Mouse (Mus musculus) heart, embryonic 16.5 days (tissue): ENCODE results near the gene Hivep3. TPM values are rescaled to one million over a fixed set of nuclear protein-coding genes. Genes with fewer than 3 reads are reported as not detected.

Experiments
- ATAC-seq: fragments of 200-750 bp; cut with Nextera tagmentation; replicated peaks from 2 replicates; pipeline ENCODE4 v1.8.0; 2017; ENCODE audit warnings: moderate number of reproducible peaks; ENCODE audit not compliant: insufficient read depth, low FRiP score; ENCODE audit errors: extremely low read depth
- H3K27ac ChIP-seq: fragments of 300-500 bp; sonication (generic); 2 replicates; pipeline ENCODE4 v1.5.1; 2014; ENCODE audit warnings: mild to moderate bottlenecking, low read length, control low read depth, moderate library complexity
- H3K27me3 ChIP-seq: fragments of 300-500 bp; sonication (generic); 2 replicates; pipeline ENCODE4 v1.6.1; 2014; ENCODE audit warnings: low read length, mixed read lengths; ENCODE audit not compliant: control insufficient read depth, insufficient read depth
- H3K36me3 ChIP-seq: fragments of 300-500 bp; sonication (generic); 2 replicates; pipeline ENCODE4 v1.6.1; 2014; ENCODE audit not compliant: control insufficient read depth, insufficient read depth
- H3K4me1 ChIP-seq: fragments of 300-500 bp; sonication (generic); 2 replicates; pipeline ENCODE4 v1.6.1; 2014; ENCODE audit warnings: low read length, mixed read lengths; ENCODE audit not compliant: control insufficient read depth, insufficient read depth
- H3K4me2 ChIP-seq: fragments of 300-500 bp; sonication (generic); 2 replicates; pipeline ENCODE4 v1.6.1; 2014; ENCODE audit warnings: low read depth, mild to moderate bottlenecking, control low read depth, low read length
- H3K4me3 ChIP-seq: fragments of 300-500 bp; sonication (generic); 2 replicates; pipeline ENCODE4 v1.5.1; 2014; ENCODE audit warnings: mild to moderate bottlenecking, control low read depth, low read length
- H3K9ac ChIP-seq: fragments of 300-500 bp; sonication (generic); 2 replicates; pipeline ENCODE4 v1.6.1; 2014; ENCODE audit warnings: low read length, control low read depth
- H3K9me3 ChIP-seq: fragments of 300-500 bp; sonication (generic); replicated peaks from 2 replicates; pipeline ENCODE4 v1.6.1; 2016; ENCODE audit warnings: low read length; ENCODE audit not compliant: control insufficient read depth
- WGBS: fragments of 180-500 bp; shearing (Covaris S2); extraction: QIAGEN DNeasy Blood & Tissue Kit; methylation state at CpG from one replicate; pipeline ENCODE4 v1.1.7; 2014; 5-methylcytosine and 5-hydroxymethylcytosine counted together
- polyA plus RNA-seq: library from polyadenylated mRNA; unstranded; fragments of >200 nt; fragmentation: Nextera tagmentation; extraction: Ambion mirVana; gene quantifications from 2 replicates; pipeline ENCODE4 v1.2.1, GENCODE M21; 2015

The Hivep3 gene
- polyA plus RNA-seq, 1 experiment from 2014 or later, result 9.4 TPM

DNA sequence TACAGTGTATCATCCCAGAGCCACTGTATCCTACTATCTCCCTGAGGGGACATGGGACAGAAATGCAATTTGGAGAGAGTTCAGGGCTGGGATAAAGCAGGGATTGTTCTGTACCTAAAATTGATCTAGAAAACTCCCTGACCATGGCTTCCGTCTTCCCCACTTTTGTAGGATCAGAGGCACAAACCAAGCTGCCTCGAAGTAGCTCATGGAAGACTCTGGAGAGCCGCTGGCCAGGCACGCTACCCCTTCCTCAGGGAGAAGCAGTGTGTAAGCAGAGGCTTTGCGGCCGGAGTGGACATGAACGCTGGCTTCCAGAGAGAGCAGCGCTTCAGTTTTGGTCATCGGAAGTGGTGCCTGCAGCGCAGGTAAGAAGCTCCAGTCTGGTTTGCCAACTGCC lies 331.1 kb downstream of the Hivep3 start, which contains the start of gene AL607142.1:
TSS of gene AL607142.1 (plus strand) at position 301 of the 400 bp plus-strand sequence.
- Histone ChIP-seq H3K36me3 (no peaks in the 10 kb centered on the region), H3K4me3 (no peak within 1 kb of the TSS), H3K4me1 (peaks cover 17% of the 10 kb centered on the region), H3K9me3 (no peaks in the 10 kb centered on the region), H3K27ac (no peak within 1 kb of the TSS), H3K9ac (no peak within 1 kb of the TSS), H3K4me2 (no peak within 1 kb of the TSS), H3K27me3 (no peaks in the 10 kb centered on the region)
- no peak for ATAC-seq
- 87% methylated on average over 10 of the region's 10 CpGs for WGBS

DNA sequence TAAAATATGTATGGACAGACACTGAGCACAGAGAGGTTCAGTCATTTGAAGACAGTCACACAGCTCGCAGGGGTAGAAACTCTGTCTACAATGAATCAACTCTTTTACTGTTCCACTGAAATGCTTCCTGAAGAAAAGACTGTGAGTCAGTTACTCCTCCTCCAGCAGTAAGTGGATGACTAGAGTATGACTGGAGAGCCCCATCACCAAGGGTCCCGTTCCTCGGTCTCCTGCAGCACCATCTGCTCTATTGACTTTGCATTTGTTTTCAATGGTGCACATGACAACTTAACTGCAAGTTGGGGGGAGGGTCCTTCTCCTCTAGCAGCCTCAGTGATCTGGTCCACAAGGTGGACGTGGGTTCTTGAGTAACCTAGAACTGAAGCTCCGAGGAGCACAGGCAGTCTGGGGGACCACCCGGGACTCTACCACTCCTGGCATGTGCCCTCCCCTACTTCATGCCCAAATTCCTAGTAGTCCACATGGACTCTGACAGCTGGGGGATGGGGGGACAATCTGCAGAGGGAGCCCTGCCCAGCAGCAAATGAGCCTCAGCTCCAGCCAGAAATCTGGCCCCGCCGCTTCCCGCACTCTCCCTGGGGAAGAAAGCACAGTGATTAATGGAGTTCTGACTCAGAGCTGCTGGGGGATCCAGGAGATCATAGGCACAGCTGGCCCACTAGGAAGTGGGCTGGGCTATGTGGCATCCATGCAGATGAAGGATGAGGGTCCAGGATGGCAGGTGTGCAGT lies 333.4 kb downstream of the Hivep3 start:
- H3K36me3 ChIP-seq, result no peaks in the 10 kb centered on the region
- peaks cover 30% of the 10 kb centered on the region for H3K4me1 ChIP-seq
- H3K9ac ChIP-seq, result no peak overlapping the region
- no peak overlapping the region for H3K4me2 ChIP-seq
- ATAC-seq, result no peak
- H3K9me3 ChIP-seq, result no peaks in the 10 kb centered on the region
- no peaks in the 10 kb centered on the region for H3K27me3 ChIP-seq
- WGBS, result 78% methylated on average over 9 of the region's 9 CpGs
- no peak overlapping the region for H3K27ac ChIP-seq
- H3K4me3 ChIP-seq, result no peak overlapping the region

DNA sequence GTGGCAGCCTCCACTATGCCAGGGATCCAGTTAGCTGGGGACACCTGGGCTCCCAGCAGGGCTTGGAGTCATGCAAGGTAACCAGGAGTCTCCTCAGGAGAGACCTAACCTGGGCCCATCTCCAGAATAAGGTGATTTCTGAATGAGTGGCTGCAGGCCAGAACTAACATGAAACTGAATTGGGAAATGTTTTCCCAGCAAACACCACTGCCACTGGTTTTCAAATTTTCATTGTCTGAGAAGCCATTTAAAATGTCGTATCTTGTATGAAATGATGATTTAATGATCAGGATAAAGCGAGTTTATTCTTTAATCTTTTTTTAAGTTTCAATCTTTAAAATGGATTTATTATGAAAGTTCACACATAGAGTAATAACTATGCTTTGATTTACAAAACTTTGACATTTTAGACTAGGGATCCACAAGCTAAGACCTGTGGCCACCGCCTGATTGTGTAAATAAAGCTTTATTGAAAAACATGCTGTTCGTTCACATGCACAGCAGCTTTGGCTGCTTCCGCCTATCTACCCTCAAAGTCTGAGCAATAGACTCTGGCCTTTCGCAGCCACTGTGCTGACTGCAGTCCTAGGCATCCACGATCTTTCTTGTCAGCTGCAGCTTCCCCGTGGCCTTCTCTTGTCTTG lies 334.1 kb downstream of the Hivep3 start:
- Histone ChIP-seq H3K36me3 (no peaks in the 10 kb centered on the region), H3K27me3 (no peaks in the 10 kb centered on the region), H3K4me1 (peaks cover 33% of the 10 kb centered on the region), H3K9me3 (no peaks in the 10 kb centered on the region), H3K9ac (no peak overlapping the region), H3K27ac (no peak overlapping the region), H3K4me3 (no peak overlapping the region), H3K4me2 (no peak overlapping the region)
- WGBS, result 91% methylated on average over 8 of the region's 8 CpGs
- no peak for ATAC-seq

DNA sequence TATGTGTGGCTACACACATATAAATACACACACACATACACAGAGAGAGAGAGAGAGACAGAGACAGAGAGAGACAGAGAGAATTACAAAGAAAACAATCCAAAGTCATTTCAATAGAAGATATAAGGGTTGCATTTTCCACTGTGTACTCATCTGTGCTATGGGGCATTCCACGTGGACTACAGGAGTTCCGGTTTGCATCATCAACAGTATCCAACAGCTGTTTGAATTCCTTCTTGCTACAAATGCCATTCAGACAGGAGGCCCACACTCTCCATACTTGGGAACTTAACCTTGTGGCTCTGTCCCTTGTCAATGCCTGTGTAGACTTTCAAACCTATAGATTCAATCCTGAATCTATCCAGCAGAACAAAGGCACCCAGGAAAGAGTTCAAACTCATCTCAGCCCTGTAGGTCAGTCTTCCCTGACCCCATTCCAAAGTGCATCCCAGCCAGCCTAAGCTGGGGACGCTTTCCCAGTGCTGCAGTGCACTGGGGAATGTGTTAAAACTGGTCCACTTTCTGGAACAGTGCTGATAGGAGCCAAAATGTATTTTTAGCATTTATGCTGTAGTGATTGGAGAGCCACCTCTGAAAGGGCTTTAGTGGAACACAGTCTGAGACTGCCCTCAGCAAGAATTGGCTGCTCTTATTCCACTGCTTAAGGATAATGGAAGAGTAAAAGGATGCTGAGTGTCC lies 335.4 kb downstream of the Hivep3 start:
- peak; percentile 63 for ATAC-seq
- Histone ChIP-seq H3K4me3 (no peak overlapping the region), H3K4me1 (peaks cover 33% of the 10 kb centered on the region), H3K27me3 (no peaks in the 10 kb centered on the region), H3K9me3 (no peaks in the 10 kb centered on the region), H3K4me2 (peak overlapping the region; percentile 5; the same call in 1 of the 2 replicates), H3K9ac (peak overlapping the region; percentile 55; the same call in 1 of the 2 replicates), H3K27ac (peak overlapping the region; percentile 82), H3K36me3 (no peaks in the 10 kb centered on the region)
- 35% methylated on average over 3 of the region's 3 CpGs for WGBS

DNA sequence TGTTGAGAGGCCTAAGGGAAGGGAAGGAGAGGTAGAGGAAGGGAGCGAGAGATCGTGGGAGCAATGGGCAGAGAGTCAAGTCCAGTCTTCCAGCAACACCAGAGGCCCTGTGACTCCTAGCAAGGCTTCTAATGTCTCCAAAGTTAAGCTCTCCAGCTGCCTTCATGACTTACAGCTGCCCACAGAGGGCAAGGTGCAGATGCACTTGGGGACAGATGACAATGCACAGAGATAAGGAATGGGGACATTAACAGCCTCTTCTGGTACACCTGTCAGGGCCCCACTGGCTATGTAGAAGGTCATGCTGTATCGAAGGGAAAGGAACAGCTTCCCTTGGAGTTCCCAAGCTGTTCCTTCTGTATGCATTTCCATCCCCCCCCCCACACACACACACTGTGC lies 336.0 kb downstream of the Hivep3 start:
- no peak overlapping the region for H3K4me3 ChIP-seq
- H3K9me3 ChIP-seq, result no peaks in the 10 kb centered on the region
- H3K9ac ChIP-seq, result peak overlapping the region; percentile 55
- peak overlapping the region; percentile 82 for H3K27ac ChIP-seq
- no peaks in the 10 kb centered on the region for H3K27me3 ChIP-seq
- 55% methylated on average over 3 of the region's 3 CpGs for WGBS
- ATAC-seq, result no peak
- H3K4me2 ChIP-seq, result peak overlapping the region; percentile 5; the same call in 1 of the 2 replicates
- no peaks in the 10 kb centered on the region for H3K36me3 ChIP-seq
- H3K4me1 ChIP-seq, result peaks cover 33% of the 10 kb centered on the region

DNA sequence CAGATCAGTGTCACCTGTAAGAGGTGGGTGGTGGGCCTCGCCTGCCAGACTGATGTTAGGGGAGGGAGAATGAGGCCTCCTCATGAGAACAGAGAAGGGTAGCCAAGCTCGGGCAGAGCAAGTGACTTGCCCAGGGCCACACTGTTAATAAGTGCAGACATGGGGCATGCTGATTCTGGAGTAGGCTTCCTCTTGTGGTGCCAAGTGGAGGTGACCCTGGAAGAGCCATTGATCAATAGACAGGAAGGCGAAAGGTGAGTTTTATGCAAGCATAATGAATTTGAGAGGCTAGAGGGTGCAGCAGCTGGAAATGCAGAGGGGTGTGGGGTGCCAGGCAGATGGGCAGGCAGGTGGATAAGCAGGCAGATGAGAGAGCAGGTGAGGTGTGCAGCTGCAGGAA lies 337.8 kb downstream of the Hivep3 start:
- no peak overlapping the region for H3K4me2 ChIP-seq
- no peaks in the 10 kb centered on the region for H3K27me3 ChIP-seq
- no peak overlapping the region for H3K4me3 ChIP-seq
- H3K9me3 ChIP-seq, result no peaks in the 10 kb centered on the region
- ATAC-seq, result no peak
- H3K9ac ChIP-seq, result no peak overlapping the region
- peaks cover 33% of the 10 kb centered on the region for H3K4me1 ChIP-seq
- H3K36me3 ChIP-seq, result no peaks in the 10 kb centered on the region
- WGBS, result 85% methylated on average over 3 of the region's 3 CpGs
- H3K27ac ChIP-seq, result no peak overlapping the region

DNA sequence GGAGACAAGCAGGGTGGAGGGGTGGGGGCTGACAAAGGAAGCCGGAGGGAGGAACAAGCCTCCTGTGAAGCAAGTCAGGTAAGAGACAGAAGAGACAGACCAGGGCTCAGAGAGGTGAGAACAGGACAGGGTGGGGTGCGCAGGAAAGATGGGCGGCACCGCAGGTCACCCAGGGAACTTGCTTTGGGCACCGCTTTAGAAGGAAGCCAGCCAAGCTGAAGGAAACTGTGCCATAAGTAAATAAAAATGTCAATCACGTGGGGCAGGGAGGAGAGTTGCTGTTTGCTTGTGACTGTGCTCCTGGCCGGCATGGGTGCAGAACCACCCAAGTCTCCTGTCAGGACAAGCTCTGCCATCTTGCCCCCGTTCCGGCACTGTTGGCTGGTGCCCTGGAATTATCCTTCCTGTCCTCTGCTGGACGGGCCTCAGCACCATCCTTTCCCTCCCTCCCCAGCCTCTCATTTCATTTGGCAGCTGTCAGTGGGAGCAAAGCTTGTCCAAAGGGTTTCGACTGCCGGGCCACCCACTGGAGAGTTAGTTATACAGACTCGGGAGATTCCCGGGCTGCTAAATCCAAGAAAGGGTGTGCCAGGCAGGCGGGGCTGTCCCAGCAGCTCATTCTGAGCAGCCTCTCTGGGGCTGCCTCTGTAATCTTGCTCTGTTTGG lies 338.4 kb downstream of the Hivep3 start:
- Histone ChIP-seq H3K27me3 (no peaks in the 10 kb centered on the region), H3K4me1 (peaks cover 33% of the 10 kb centered on the region), H3K4me2 (no peak overlapping the region), H3K9me3 (no peaks in the 10 kb centered on the region), H3K27ac (no peak overlapping the region), H3K4me3 (no peak overlapping the region), H3K36me3 (no peaks in the 10 kb centered on the region), H3K9ac (no peak overlapping the region)
- no peak for ATAC-seq
- WGBS, result 62% methylated on average over 15 of the region's 15 CpGs

DNA sequence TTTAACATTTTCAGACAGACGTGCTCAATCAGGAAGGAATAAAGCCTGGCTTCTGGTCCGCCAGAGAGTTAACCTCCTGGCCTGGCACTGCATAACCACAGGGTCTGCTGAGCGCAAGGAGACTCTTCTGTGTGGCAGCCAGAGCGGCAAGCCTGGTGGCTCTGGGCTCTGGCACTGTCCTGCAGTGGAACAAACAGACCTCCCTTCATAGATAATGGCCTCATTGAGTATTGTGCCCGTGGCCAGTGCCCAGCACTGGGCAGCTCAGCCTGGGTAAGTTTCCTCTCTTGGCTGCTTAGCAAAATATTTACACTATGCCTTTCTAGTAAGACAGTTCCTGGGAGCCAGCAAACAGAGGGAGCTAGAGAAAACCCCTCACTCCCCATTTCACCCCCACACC lies 340.5 kb downstream of the Hivep3 start:
- WGBS, result 63% methylated on average over 5 of the region's 5 CpGs
- no peak overlapping the region for H3K27ac ChIP-seq
- no peak overlapping the region for H3K4me3 ChIP-seq
- no peaks in the 10 kb centered on the region for H3K36me3 ChIP-seq
- H3K27me3 ChIP-seq, result no peaks in the 10 kb centered on the region
- ATAC-seq, result no peak
- peaks cover 25% of the 10 kb centered on the region for H3K4me1 ChIP-seq
- no peak overlapping the region for H3K4me2 ChIP-seq
- H3K9me3 ChIP-seq, result no peaks in the 10 kb centered on the region
- peak overlapping the region; percentile 23; the same call in 1 of the 2 replicates for H3K9ac ChIP-seq
